Mouse (Mus musculus) heart, adult 2 months (tissue): ENCODE results near the gene Psat1.

Experiments used
- CTCF ChIP-seq: fragments of 200-600 bp; IDR thresholded peaks from 2 replicates; pipeline ENCODE4 v1.8.1; 2022; ENCODE audit warnings: antibody characterized with exemption, mild to moderate bottlenecking, moderate library complexity
- EP300 ChIP-seq: fragments of 200-500 bp; IDR thresholded peaks from 2 replicates; pipeline ENCODE4 v1.6.1; 2011; ENCODE audit warnings: low read depth, low read length, control low read depth; ENCODE audit not compliant: insufficient read depth
- POLR2A ChIP-seq: fragments of 200-500 bp; IDR thresholded peaks from 2 replicates; pipeline ENCODE4 v1.6.1; 2011; ENCODE audit warnings: mild to moderate bottlenecking, low read depth, low read length, control low read depth; ENCODE audit not compliant: insufficient read depth

DNA sequence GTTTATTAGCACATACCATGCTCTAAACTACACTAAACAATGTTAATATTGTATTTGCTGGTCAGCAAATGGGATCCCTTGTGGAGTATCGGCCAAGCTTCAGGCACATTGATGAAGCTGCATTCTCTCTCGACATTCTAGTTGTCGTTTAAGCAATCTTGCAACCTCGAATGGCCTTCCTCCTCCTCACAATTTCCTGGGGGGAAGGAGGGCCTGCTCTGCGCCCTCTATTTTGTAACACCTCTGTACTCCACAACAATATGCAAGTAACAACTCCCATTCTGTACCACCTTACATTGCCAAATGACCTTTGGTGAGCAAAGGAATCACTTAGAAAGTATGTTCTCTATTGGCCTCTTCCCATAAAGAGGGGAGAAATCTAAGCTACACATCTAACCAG lies 91.8 kb downstream of the Psat1 start:
- TF ChIP-seq CTCF (no peak), EP300 (no peak), POLR2A (no peak)
